In the genomic region with DNA sequence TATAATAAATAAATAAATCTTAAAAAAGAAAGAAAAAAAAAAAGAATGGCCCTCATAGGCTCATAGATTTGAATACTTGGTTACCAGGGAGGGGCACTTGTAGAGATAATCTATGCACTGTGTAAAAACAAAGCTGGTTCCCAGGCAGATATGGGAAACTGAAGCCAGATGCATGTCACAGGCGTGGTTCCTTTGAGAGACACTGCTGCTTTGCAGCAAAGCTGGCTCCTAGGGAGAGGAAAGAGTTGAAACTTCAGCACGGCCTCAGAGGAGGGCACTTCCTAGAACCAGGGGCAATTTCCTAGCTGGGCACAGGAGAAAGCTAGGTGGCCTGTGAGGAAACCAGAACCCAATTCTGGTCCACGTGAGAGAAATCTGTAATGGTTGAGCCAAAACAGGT, we compare ENCODE assay signal across 33 mouse cellular contexts. TPM values are rescaled to one million over a fixed set of nuclear protein-coding genes. Genes with fewer than 3 reads are reported as not detected.
"Had no signal": no experiment of that assay in that cellular context is flagged by ENCODE, and none has a peak within 500 bp of the region (broad histone marks: within the 10 kb centered on the region; RNA-seq: fewer than 3 reads in every experiment).

No protein-coding gene starts in this region.

- H3K4me2 ChIP-seq: heart, embryonic 11.5 days; heart, embryonic 13.5 days; heart, embryonic 15.5 days; hindbrain, embryonic 13.5 days; hindbrain, embryonic 15.5 days; kidney, embryonic 15.5 days; limb, embryonic 13.5 days; limb, embryonic 15.5 days; liver, embryonic 13.5 days; liver, embryonic 15.5 days had no signal

- ATAC-seq: hindbrain, postnatal 0 days; intestine, embryonic 16.5 days had no signal

- H3K36me3 ChIP-seq: heart, embryonic 13.5 days; heart, embryonic 15.5 days; hindbrain, embryonic 13.5 days; hindbrain, embryonic 15.5 days; kidney, embryonic 15.5 days; limb, embryonic 13.5 days; limb, embryonic 15.5 days; liver, embryonic 13.5 days; liver, embryonic 15.5 days had no signal

- H3K9ac ChIP-seq: heart, embryonic 13.5 days; heart, embryonic 15.5 days; hindbrain, embryonic 13.5 days; hindbrain, embryonic 15.5 days; kidney, embryonic 15.5 days; limb, embryonic 13.5 days; limb, embryonic 15.5 days; liver, embryonic 13.5 days; liver, embryonic 15.5 days had no signal

- H3K4me3 ChIP-seq: heart, adult 2 months; heart, embryonic 13.5 days; heart, embryonic 15.5 days; hindbrain, embryonic 13.5 days; hindbrain, embryonic 15.5 days; kidney, embryonic 15.5 days; left cerebral cortex, adult 2 months; limb, embryonic 13.5 days; limb, embryonic 15.5 days; liver, embryonic 13.5 days; liver, embryonic 15.5 days had no signal

- H3K9me3 ChIP-seq: heart, embryonic 13.5 days; heart, embryonic 15.5 days; hindbrain, embryonic 13.5 days; hindbrain, embryonic 15.5 days; kidney, embryonic 15.5 days; limb, embryonic 13.5 days; limb, embryonic 15.5 days; liver, embryonic 13.5 days; liver, embryonic 15.5 days had no signal

- DNase-seq: gastrocnemius, postnatal 14 days; gastrocnemius, postnatal 36 days; heart, adult 2 months; heart, postnatal 14 days; heart, postnatal 36 days; kidney, adult 11 months; kidney, adult 2 months; kidney, adult 9 months; kidney, postnatal 14 days; kidney, postnatal 36 days; layer of hippocampus, adult 9-11 months; left cerebral cortex, postnatal 4 days; liver, embryonic 13.5 days had no signal

- H3K27ac ChIP-seq: heart, adult 2 months; heart, embryonic 13.5 days; heart, embryonic 15.5 days; hindbrain, embryonic 13.5 days; hindbrain, embryonic 15.5 days; hindbrain, postnatal 0 days; kidney, embryonic 15.5 days; kidney, postnatal 0 days; left cerebral cortex, adult 2 months; limb, embryonic 13.5 days; limb, embryonic 15.5 days; liver, embryonic 13.5 days; liver, embryonic 15.5 days had no signal

- H3K27me3 ChIP-seq: heart, embryonic 13.5 days; heart, embryonic 15.5 days; hindbrain, embryonic 13.5 days; hindbrain, embryonic 15.5 days; kidney, embryonic 15.5 days; limb, embryonic 13.5 days; limb, embryonic 15.5 days; liver, embryonic 13.5 days; liver, embryonic 15.5 days had no signal

RNA-seq across cellular contexts. Expression of gene Gm44502, which starts 4.6 kb away (rescaled TPM):
- total RNA-seq: hematopoietic stem cell, adult 5-6 weeks; layer of hippocampus, adult 8-10 months; layer of hippocampus, postnatal 25 days; left cerebral cortex, adult 2 months; liver, adult 2 months had no signal
- polyA plus RNA-seq: hindbrain, embryonic 11.5 days; hindbrain, embryonic 13.5 days; hindbrain, embryonic 15.5 days; hindbrain, postnatal 0 days; intestine, embryonic 14.5 days; intestine, embryonic 16.5 days; kidney, embryonic 15.5 days; kidney, postnatal 0 days; limb, embryonic 11.5 days; limb, embryonic 13.5 days; limb, embryonic 15.5 days; liver, embryonic 15.5 days had no signal

RNA-seq across cellular contexts. Expression of gene Cpt1b, which starts 8.5 kb away (rescaled TPM):
- total RNA-seq: hematopoietic stem cell, adult 5-6 weeks had no signal

RNA-seq across cellular contexts. Expression of gene Mapk8ip2, which starts 19.6 kb away (rescaled TPM):
- total RNA-seq: hematopoietic stem cell, adult 5-6 weeks; liver, adult 2 months had no signal
